Mouse (Mus musculus): ENCODE results near the gene Gale.

GRCm38 (mm10) chr4:135934708-135935500 is 28.6 kb upstream of the Gale start:
- TF ChIP-seq GATA1 (IDR thresholded peaks at IDR 0.05; ENCODE audit: borderline replicate concordance, low read length) (no peak), FLI1 (IDR thresholded peaks at IDR 0.05; ENCODE audit: low read length) (no peak)

All from megakaryocyte, embryonic 14.5 days (primary cell).